Mouse (Mus musculus) intestine, postnatal 0 days (tissue): ENCODE measurements around the gene Cda. TPM values are rescaled to one million over a fixed set of nuclear protein-coding genes. Genes with fewer than 3 reads are reported as not detected.

Experiments
- ATAC-seq: fragments of 200-750 bp; cut with Nextera tagmentation; 2 replicates; pipeline ENCODE4 v1.8.0; 2017; ENCODE audit warnings: mild to moderate bottlenecking, moderate TSS enrichment, moderate library complexity
- H3K27ac ChIP-seq: fragments of 300-500 bp; sonication (generic); 2 replicates; pipeline ENCODE4 v1.5.1; 2014; ENCODE audit warnings: mild to moderate bottlenecking, low read depth, low read length, moderate library complexity
- H3K27me3 ChIP-seq: fragments of 300-500 bp; sonication (generic); replicated peaks from 2 replicates; pipeline ENCODE4 v1.6.1; 2014; ENCODE audit warnings: low read length, mixed read lengths; ENCODE audit not compliant: control insufficient read depth, insufficient read depth
- H3K36me3 ChIP-seq: fragments of 300-500 bp; sonication (generic); 2 replicates; pipeline ENCODE4 v1.6.1; 2014; ENCODE audit warnings: mild to moderate bottlenecking, moderate library complexity; ENCODE audit not compliant: control insufficient read depth, insufficient read depth
- H3K4me1 ChIP-seq: fragments of 300-500 bp; sonication (generic); replicated peaks from 2 replicates; pipeline ENCODE4 v1.6.1; 2014; ENCODE audit warnings: antibody characterized with exemption, low read length, mixed read lengths; ENCODE audit not compliant: control insufficient read depth, insufficient read depth
- H3K4me2 ChIP-seq: fragments of 300-500 bp; sonication (generic); replicated peaks from 2 replicates; pipeline ENCODE4 v1.6.1; 2014; ENCODE audit warnings: low read depth, mild to moderate bottlenecking, moderate library complexity
- H3K4me3 ChIP-seq: fragments of 300-500 bp; sonication (generic); 2 replicates; pipeline ENCODE4 v1.5.1; 2014; ENCODE audit warnings: low read depth, low read length
- H3K9ac ChIP-seq: fragments of 300-500 bp; sonication (generic); 2 replicates; pipeline ENCODE4 v1.6.1; 2014; ENCODE audit warnings: mild to moderate bottlenecking, low read depth, low read length
- H3K9me3 ChIP-seq: fragments of 300-500 bp; sonication (generic); 2 replicates; pipeline ENCODE4 v1.6.1; 2016; ENCODE audit warnings: mixed run types; ENCODE audit not compliant: control insufficient read depth
- CTCF ChIP-seq: sonication (generic); IDR thresholded peaks from 2 replicates; pipeline ENCODE4 v1.5.1; 2016; ENCODE audit warnings: low read depth, mild to moderate bottlenecking, control low read depth, antibody characterized with exemption, moderate library complexity
- WGBS: fragments of 180-500 bp; shearing (Covaris S2); extraction: QIAGEN DNeasy Blood & Tissue Kit; methylation state at CpG from one replicate; pipeline ENCODE4 v1.1.7; 2014; 5-methylcytosine and 5-hydroxymethylcytosine counted together
- polyA plus RNA-seq: library from polyadenylated mRNA; unstranded; fragments of >200 nt; fragmentation: Nextera tagmentation; extraction: Ambion mirVana; gene quantifications from 2 replicates; pipeline ENCODE4 v1.2.1, GENCODE M21; 2015

The Cda gene
- 37.5 and 41.7 TPM in 2 replicates for polyA plus RNA-seq

- TF ChIP-seq CTCF: peak; percentile 39
- peak within 1 kb of the TSS; percentile 48 for H3K4me3 ChIP-seq
- H3K4me2 ChIP-seq: peak within 1 kb of the TSS; percentile 83
- H3K27ac ChIP-seq: 0 out of 2 replicates have a peak within 1 kb of the TSS, but pooled peaks have one; percentile 23
- no peaks in the 10 kb centered on the region for H3K27me3 ChIP-seq
- ATAC-seq: peak; percentile 84
- H3K36me3 ChIP-seq: no peaks in the 10 kb centered on the region
- 0 out of 2 replicates have a peak, but pooled peaks cover 4% of the 10 kb centered on the region for H3K4me1 ChIP-seq
- peak within 1 kb of the TSS; percentile 46 for H3K9ac ChIP-seq
- no peaks in the 10 kb centered on the region for H3K9me3 ChIP-seq
- 7% methylated on average over 34 of the region's 34 CpGs for WGBS
Observed at GRCm38 (mm10) chr4:138367641-138368497, at the start of gene Cda. Cda (minus strand) TSS chr4:138367992.

- Histone ChIP-seq H3K9ac (no peak overlapping the region), H3K27me3 (0 out of 2 replicates have a peak, but pooled peaks cover 4% of the 10 kb centered on the region), H3K4me3 (no peak overlapping the region), H3K4me2 (no peak overlapping the region), H3K36me3 (no peaks in the 10 kb centered on the region), H3K27ac (no peak overlapping the region), H3K9me3 (no peaks in the 10 kb centered on the region), H3K4me1 (no peaks in the 10 kb centered on the region)
- 66% methylated on average over 5 of the region's 5 CpGs for WGBS
- no peak for TF ChIP-seq CTCF
- no peak for ATAC-seq
Observed at GRCm38 (mm10) chr4:138416414-138416813, 48.6 kb upstream of the Cda start.

- Histone ChIP-seq H3K36me3 (no peaks in the 10 kb centered on the region), H3K9me3 (no peaks in the 10 kb centered on the region), H3K4me1 (no peaks in the 10 kb centered on the region), H3K4me2 (no peak overlapping the region), H3K27me3 (0 out of 2 replicates have a peak, but pooled peaks cover 4% of the 10 kb centered on the region), H3K27ac (no peak overlapping the region), H3K9ac (no peak overlapping the region), H3K4me3 (no peak overlapping the region)
- WGBS: 60% methylated on average over 3 of the region's 3 CpGs
- ATAC-seq: no peak
- TF ChIP-seq CTCF: no peak
Observed at GRCm38 (mm10) chr4:138415991-138416390, 48.2 kb upstream of the Cda start.

- Histone ChIP-seq H3K4me3 (no peak overlapping the region), H3K9ac (no peak overlapping the region), H3K36me3 (no peaks in the 10 kb centered on the region), H3K9me3 (no peaks in the 10 kb centered on the region), H3K27ac (no peak overlapping the region), H3K27me3 (no peaks in the 10 kb centered on the region), H3K4me1 (no peaks in the 10 kb centered on the region), H3K4me2 (no peak overlapping the region)
- ATAC-seq: no peak
- WGBS: 46% methylated on average over 6 of the region's 6 CpGs
- no peak for TF ChIP-seq CTCF
Observed at GRCm38 (mm10) chr4:138414725-138415124, 46.9 kb upstream of the Cda start.

GRCm38 (mm10) chr4:138411504-138412121 is 43.8 kb upstream of the Cda start:
- Histone ChIP-seq H3K4me3 (no peak overlapping the region), H3K4me1 (no peaks in the 10 kb centered on the region), H3K9me3 (no peaks in the 10 kb centered on the region), H3K27me3 (no peaks in the 10 kb centered on the region), H3K36me3 (no peaks in the 10 kb centered on the region), H3K4me2 (no peak overlapping the region), H3K27ac (no peak overlapping the region), H3K9ac (no peak overlapping the region)
- TF ChIP-seq CTCF: no peak
- 43% methylated on average over 7 of the region's 7 CpGs for WGBS
- ATAC-seq: no peak

GRCm38 (mm10) chr4:138411011-138411410 is 43.2 kb upstream of the Cda start:
- TF ChIP-seq CTCF: no peak
- no peaks in the 10 kb centered on the region for H3K9me3 ChIP-seq
- no peaks in the 10 kb centered on the region for H3K4me1 ChIP-seq
- no peak overlapping the region for H3K4me3 ChIP-seq
- H3K36me3 ChIP-seq: no peaks in the 10 kb centered on the region
- H3K4me2 ChIP-seq: no peak overlapping the region
- no peak overlapping the region for H3K9ac ChIP-seq
- no peak for ATAC-seq
- 12% methylated on average over 5 of the region's 5 CpGs for WGBS
- no peak overlapping the region for H3K27ac ChIP-seq
- H3K27me3 ChIP-seq: no peaks in the 10 kb centered on the region
